Mouse (Mus musculus): ENCODE results near the gene Mier2.

GRCm38 (mm10) chr10:79586243-79586642, 31.2 kb upstream of the Mier2 start:
- no peak for TF ChIP-seq POLR2A (IDR thresholded peaks at IDR 0.05; ENCODE audit: extremely low read depth, insufficient read depth, low read length)
- TF ChIP-seq CTCF (IDR thresholded peaks at IDR 0.05; ENCODE audit: extremely low read depth, insufficient read depth, low read length) = no peak
